Mouse (Mus musculus): ENCODE results near the gene Map3k14. TPM values are rescaled to one million over a fixed set of nuclear protein-coding genes. Genes with fewer than 3 reads are reported as not detected.

Gene Map3k14
- 0.64 and 0.83 TPM in 2 replicates for polyA plus RNA-seq (2021; fragmentation: Nextera tagmentation)
- long read RNA-seq, experiment 1, full-length matches to known transcripts, result 1 of 8 reads
- long read RNA-seq, experiment 1, partial matches to known transcripts, result 4 of 8 reads
- long read RNA-seq, experiment 1, other reads (novel, unspliced or antisense), result 3 of 8 reads
- long read RNA-seq, experiment 2, partial matches to known transcripts, result 3 of 6 reads
- long read RNA-seq, experiment 2, other reads (novel, unspliced or antisense), result 1 of 6 reads

GRCm38 (mm10) chr11:103267346-103268219 lies at the start of gene Map3k14:
Map3k14 (minus strand) TSS chr11:103267472.

GRCm38 (mm10) chr11:103217790-103218516 lies 49.3 kb downstream of the Map3k14 start, which contains the start of gene Spata32:
Spata32 (minus strand) TSS chr11:103218432.

GRCm38 (mm10) chr11:103208458-103208857 lies 58.8 kb downstream of the Map3k14 start, which contains the start of gene 1700023F06Rik:
1700023F06Rik (minus strand) TSS chr11:103208558.

GRCm38 (mm10) chr11:103170494-103171285 lies 96.6 kb downstream of the Map3k14 start, which contains the start of gene Fmnl1:
Fmnl1 (plus strand) TSS chr11:103171107.

Other genes starting within 250 kb of the Map3k14 start
- 250 and 262 TPM in 2 replicates for gene Nmt1, start 239.3 kb downstream of the Map3k14 start, polyA plus RNA-seq (2021; fragmentation: Nextera tagmentation)
- 16.0 and 42.8 TPM in 2 replicates for gene Dcakd, start 239.1 kb downstream of the Map3k14 start, polyA plus RNA-seq (2021; fragmentation: Nextera tagmentation)
- 3.2 and 7.0 TPM in 2 replicates for gene Plcd3, start 165.8 kb downstream of the Map3k14 start, polyA plus RNA-seq (2021; fragmentation: Nextera tagmentation)
- 47.7 and 48.6 TPM in 2 replicates for gene Acbd4, start 165.8 kb downstream of the Map3k14 start, polyA plus RNA-seq (2021; fragmentation: Nextera tagmentation)
- gene Hexim1, start 151.2 kb downstream of the Map3k14 start, polyA plus RNA-seq (2021; fragmentation: Nextera tagmentation), result 5.2 and 6.1 TPM in 2 replicates
- 5.2 and 7.2 TPM in 2 replicates for gene Hexim2, start 135.0 kb downstream of the Map3k14 start, polyA plus RNA-seq (2021; fragmentation: Nextera tagmentation)
- gene Fmnl1, start 96.4 kb downstream of the Map3k14 start, polyA plus RNA-seq (2021; fragmentation: Nextera tagmentation), result 13.8 and 37.2 TPM in 2 replicates
- 2.6 and 2.7 TPM in 2 replicates for gene 1700023F06Rik, start 58.9 kb downstream of the Map3k14 start, polyA plus RNA-seq (2021; fragmentation: Nextera tagmentation)
- 0.33 and 0.49 TPM in 2 replicates for gene Spata32, start 49.0 kb downstream of the Map3k14 start, polyA plus RNA-seq (2021; fragmentation: Nextera tagmentation)
- 4.9 and 8.6 TPM in 2 replicates for gene Arhgap27, start 96.2 kb upstream of the Map3k14 start, polyA plus RNA-seq (2021; fragmentation: Nextera tagmentation)
- 2.5 and 5.4 TPM in 2 replicates for gene Plekhm1, start 145.2 kb upstream of the Map3k14 start, polyA plus RNA-seq (2021; fragmentation: Nextera tagmentation)
- not detected in 2 replicates for gene Lrrc37a, start 237.1 kb upstream of the Map3k14 start, polyA plus RNA-seq (2021; fragmentation: Nextera tagmentation)